Mouse (Mus musculus) MEL (cell line): ENCODE results near the gene Cx3cr1. TPM values are rescaled to one million over a fixed set of nuclear protein-coding genes. Genes with fewer than 3 reads are reported as not detected.

Source experiments
- DNase-seq: peaks from one replicate; pipeline ENCODE4 v3.0.0; 2011; ENCODE audit warnings: low read depth, low spot score
- H3K27ac ChIP-seq: 2 replicates; pipeline ENCODE4 v1.5.1; 2012; ENCODE audit warnings: low read depth, mild to moderate bottlenecking, control low read depth, low read length, moderate library complexity; ENCODE audit not compliant: control insufficient read depth
- H3K27me3 ChIP-seq, 2 experiments: fragments of 150-350 bp in 1 of 2; sonication (generic) in 1 of 2; 2 replicates each; pipeline ENCODE4 v1.6.1; 2012; ENCODE audit warnings: low read length in 2 of 2, mild to moderate bottlenecking in 2 of 2, improper control_type of control experiment in 1 of 2, moderate library complexity in 1 of 2; ENCODE audit not compliant: insufficient read depth in 2 of 2, control insufficient read depth in 1 of 2
- H3K36me3 ChIP-seq, 2 experiments: 2 replicates each; pipeline ENCODE4 v1.6.1; 2012 to 2014; ENCODE audit warnings: low read length in 2 of 2, improper control_type of control experiment in 1 of 2, inconsistent platforms in 1 of 2, mild to moderate bottlenecking in 1 of 2; ENCODE audit not compliant: insufficient read depth in 2 of 2, control insufficient read depth in 1 of 2
- H3K4me1 ChIP-seq, 2 experiments: fragments of 150-350 bp in 1 of 2; sonication (generic) in 1 of 2; 2 replicates each; pipeline ENCODE4 v1.6.1; 2012; ENCODE audit warnings: low read length in 2 of 2, improper control_type of control experiment in 1 of 2, mild to moderate bottlenecking in 1 of 2; ENCODE audit not compliant: insufficient read depth in 2 of 2, control insufficient read depth in 1 of 2
- H3K4me3 ChIP-seq, 2 experiments: fragments of 150-350 bp in 1 of 2; sonication (generic) in 1 of 2; 2 replicates each; pipeline ENCODE4 v1.5.1; 2012; ENCODE audit warnings: low read depth in 2 of 2, low read length in 2 of 2, mild to moderate bottlenecking in 2 of 2, moderate library complexity in 2 of 2, control low read depth in 1 of 2, improper control_type of control experiment in 1 of 2; ENCODE audit not compliant: control insufficient read depth in 1 of 2, insufficient read depth in 1 of 2
- H3K79me2 ChIP-seq: 2 replicates; pipeline ENCODE4 v1.6.1; 2012; ENCODE audit warnings: mild to moderate bottlenecking, low read length, moderate library complexity; ENCODE audit not compliant: control insufficient read depth, poor library complexity, insufficient read depth
- H3K9ac ChIP-seq: 2 replicates; pipeline ENCODE4 v1.6.1; 2012; ENCODE audit warnings: low read depth, mild to moderate bottlenecking, control low read depth, low read length, moderate library complexity; ENCODE audit not compliant: control insufficient read depth, poor library complexity, severe bottlenecking
- H3K9me3 ChIP-seq: fragments of 150-350 bp; sonication (generic); replicated peaks from 2 replicates; pipeline ENCODE4 v1.6.1; 2012; ENCODE audit warnings: mild to moderate bottlenecking, low read length, improper control_type of control experiment, moderate library complexity; ENCODE audit not compliant: insufficient read depth
- BHLHE40 ChIP-seq: IDR thresholded peaks from 2 replicates; pipeline ENCODE4 v1.6.1; 2012; ENCODE audit warnings: low read depth, mild to moderate bottlenecking, inconsistent platforms, low read length, improper control_type of control experiment, borderline replicate concordance
- CHD1 ChIP-seq: IDR thresholded peaks from 2 replicates; pipeline ENCODE4 v1.6.1; 2012; ENCODE audit warnings: low read depth, mild to moderate bottlenecking, inconsistent platforms, low read length, improper control_type of control experiment
- CHD2 ChIP-seq: IDR thresholded peaks from 2 replicates; pipeline ENCODE4 v1.6.1; 2011; ENCODE audit warnings: low read length, improper control_type of control experiment
- CTCF ChIP-seq, 3 experiments: IDR thresholded peaks in 2 of 3; conservative IDR thresholded peaks in 1 of 3; 2 replicates each; pipeline ENCODE4 v1.5.1; 2011 to 2012; ENCODE audit warnings: low read length in 3 of 3, low read depth in 2 of 3, mild to moderate bottlenecking in 2 of 3, improper control_type of control experiment in 1 of 3, inconsistent platforms in 1 of 3, mixed read lengths in 1 of 3, moderate library complexity in 1 of 3; ENCODE audit not compliant: control insufficient read depth in 1 of 3, insufficient read depth in 1 of 3, poor library complexity in 1 of 3, severe bottlenecking in 1 of 3
- E2F4 ChIP-seq: IDR thresholded peaks from 2 replicates; pipeline ENCODE4 v1.6.1; 2011; ENCODE audit warnings: low read depth, low read length, improper control_type of control experiment, borderline replicate concordance
- ELF1 ChIP-seq: IDR thresholded peaks from 2 replicates; pipeline ENCODE4 v1.6.1; 2014; ENCODE audit warnings: low read depth, mild to moderate bottlenecking, inconsistent platforms, low read length, improper control_type of control experiment, moderate library complexity
- EP300 ChIP-seq, 2 experiments: IDR thresholded peaks; 2 replicates each; pipeline ENCODE4 v1.6.1; 2011; ENCODE audit warnings: improper control_type of control experiment in 2 of 2, low read length in 2 of 2, low read depth in 1 of 2, mild to moderate bottlenecking in 1 of 2
- ETS1 ChIP-seq: IDR thresholded peaks from 2 replicates; pipeline ENCODE4 v1.6.1; 2012; ENCODE audit warnings: low read depth, mild to moderate bottlenecking, inconsistent platforms, low read length, improper control_type of control experiment, moderate library complexity
- GABPA ChIP-seq: IDR thresholded peaks from 2 replicates; pipeline ENCODE4 v1.6.1; 2012; ENCODE audit warnings: low read depth, mild to moderate bottlenecking, inconsistent platforms, low read length, improper control_type of control experiment, moderate library complexity
- GATA1 ChIP-seq: IDR thresholded peaks from 2 replicates; pipeline ENCODE4 v1.6.1; 2011; ENCODE audit warnings: low read depth, low read length, improper control_type of control experiment
- HCFC1 ChIP-seq: IDR thresholded peaks from 2 replicates; pipeline ENCODE4 v1.6.1; 2012; ENCODE audit warnings: low read depth, mild to moderate bottlenecking, inconsistent platforms, low read length, improper control_type of control experiment, moderate library complexity
- JUND ChIP-seq: IDR thresholded peaks from 2 replicates; pipeline ENCODE4 v1.6.1; 2011; ENCODE audit warnings: low read depth, mild to moderate bottlenecking, improper control_type of control experiment, low read length
- KAT2A ChIP-seq: conservative IDR thresholded peaks from 2 replicates; pipeline ENCODE4 v1.6.1; 2012; ENCODE audit warnings: low read depth, low read length, improper control_type of control experiment, inconsistent platforms
- MAX ChIP-seq: IDR thresholded peaks from 2 replicates; pipeline ENCODE4 v1.6.1; 2011; ENCODE audit warnings: low read length, improper control_type of control experiment
- MEF2A ChIP-seq: IDR thresholded peaks from 2 replicates; pipeline ENCODE4 v1.6.1; 2014; ENCODE audit warnings: low read depth, mild to moderate bottlenecking, inconsistent platforms, low read length, improper control_type of control experiment; ENCODE audit not compliant: poor library complexity, insufficient replicate concordance, severe bottlenecking; ENCODE audit errors: extremely low read depth
- MXI1 ChIP-seq: IDR thresholded peaks from 2 replicates; pipeline ENCODE4 v1.6.1; 2011; ENCODE audit warnings: mild to moderate bottlenecking, low read depth, low read length, improper control_type of control experiment
- MYB ChIP-seq: IDR thresholded peaks from 2 replicates; pipeline ENCODE4 v1.6.1; 2011; ENCODE audit warnings: mild to moderate bottlenecking, low read depth, low read length, improper control_type of control experiment
- MYC ChIP-seq: IDR thresholded peaks from 2 replicates; pipeline ENCODE4 v1.6.1; 2011; ENCODE audit warnings: low read depth, mild to moderate bottlenecking, low read length, improper control_type of control experiment, moderate library complexity
- NRF1 ChIP-seq: IDR thresholded peaks from 2 replicates; pipeline ENCODE4 v1.6.1; 2014; ENCODE audit warnings: low read depth, mild to moderate bottlenecking, inconsistent platforms, low read length, improper control_type of control experiment, moderate library complexity; ENCODE audit not compliant: poor library complexity, insufficient read depth, severe bottlenecking
- POLR2A ChIP-seq, 2 experiments: IDR thresholded peaks; 2 replicates each; pipeline ENCODE4 v1.6.1; 2011 to 2012; ENCODE audit warnings: low read length in 2 of 2, mild to moderate bottlenecking in 2 of 2, control low read depth in 1 of 2, improper control_type of control experiment in 1 of 2, low read depth in 1 of 2, moderate library complexity in 1 of 2; ENCODE audit not compliant: control insufficient read depth in 1 of 2, insufficient read depth in 1 of 2, poor library complexity in 1 of 2
- POLR2AphosphoS5 ChIP-seq: IDR thresholded peaks from 2 replicates; pipeline ENCODE4 v1.6.1; 2012; ENCODE audit warnings: low read depth, borderline replicate concordance, mild to moderate bottlenecking, inconsistent platforms, low read length, moderate library complexity, mixed read lengths
- RAD21 ChIP-seq: IDR thresholded peaks from 2 replicates; pipeline ENCODE4 v1.6.1; 2011; ENCODE audit warnings: mild to moderate bottlenecking, low read depth, low read length, improper control_type of control experiment
- RCOR1 ChIP-seq: IDR thresholded peaks from 2 replicates; pipeline ENCODE4 v1.6.1; 2012; ENCODE audit warnings: low read depth, mild to moderate bottlenecking, inconsistent platforms, low read length, improper control_type of control experiment
- SIN3A ChIP-seq: IDR thresholded peaks from 2 replicates; pipeline ENCODE4 v1.6.1; 2012; ENCODE audit warnings: low read length, improper control_type of control experiment, inconsistent platforms
- SMC3 ChIP-seq: IDR thresholded peaks from 2 replicates; pipeline ENCODE4 v1.6.1; 2011; ENCODE audit warnings: low read depth, low read length, improper control_type of control experiment
- TAL1 ChIP-seq: IDR thresholded peaks from 2 replicates; pipeline ENCODE4 v1.6.1; 2012; ENCODE audit warnings: mild to moderate bottlenecking, inconsistent platforms, low read length, moderate library complexity, mixed read lengths
- TBP ChIP-seq: IDR thresholded peaks from 2 replicates; pipeline ENCODE4 v1.8.0; 2011; ENCODE audit warnings: low read depth, low read length, improper control_type of control experiment
- TCF12 ChIP-seq: IDR thresholded peaks from 2 replicates; pipeline ENCODE4 v1.6.1; 2014; ENCODE audit warnings: low read depth, mild to moderate bottlenecking, inconsistent platforms, low read length, improper control_type of control experiment, moderate library complexity
- USF2 ChIP-seq, 2 experiments: IDR thresholded peaks; 2 replicates each; pipeline ENCODE4 v1.6.1; 2011 to 2012; ENCODE audit warnings: improper control_type of control experiment in 2 of 2, low read length in 2 of 2, borderline replicate concordance in 1 of 2, inconsistent platforms in 1 of 2, low read depth in 1 of 2, mild to moderate bottlenecking in 1 of 2; ENCODE audit not compliant: insufficient read depth in 1 of 2
- ZC3H11A ChIP-seq: IDR thresholded peaks from 2 replicates; pipeline ENCODE4 v1.6.1; 2012; ENCODE audit warnings: low read depth, mild to moderate bottlenecking, inconsistent platforms, low read length, improper control_type of control experiment
- ZMIZ1 ChIP-seq: IDR thresholded peaks from 2 replicates; pipeline ENCODE4 v1.6.1; 2012; ENCODE audit warnings: low read depth, mild to moderate bottlenecking, inconsistent platforms, low read length, improper control_type of control experiment, moderate library complexity
- ZNF384 ChIP-seq: IDR thresholded peaks from 2 replicates; pipeline ENCODE4 v1.6.1; 2012; ENCODE audit warnings: low read depth, mild to moderate bottlenecking, inconsistent platforms, low read length, improper control_type of control experiment
- polyA plus RNA-seq, 2 experiments: library from polyadenylated mRNA; stranded (reverse) in 1 of 2; unstranded in 1 of 2; fragments of >175 nt in 1 of 2; fragments of >200 nt in 1 of 2; gene quantifications; 2 replicates each; pipeline versions ENCODE4 v1.2.1 to v1.2.4; 2012; ENCODE audit warnings: low replicate concordance in 2 of 2, low read depth in 1 of 2; ENCODE audit not compliant: insufficient read length in 2 of 2, insufficient read depth in 1 of 2, missing spikeins in 1 of 2
- total RNA-seq: library from RNA; depleted of rRNA; stranded (reverse); fragments of 300-350 nt; gene quantifications from 2 replicates; pipeline ENCODE4 v1.2.3, GENCODE M21; 2012

Gene Cx3cr1
- total and polyA plus RNA-seq, 3 experiments, result not detected

DNA sequence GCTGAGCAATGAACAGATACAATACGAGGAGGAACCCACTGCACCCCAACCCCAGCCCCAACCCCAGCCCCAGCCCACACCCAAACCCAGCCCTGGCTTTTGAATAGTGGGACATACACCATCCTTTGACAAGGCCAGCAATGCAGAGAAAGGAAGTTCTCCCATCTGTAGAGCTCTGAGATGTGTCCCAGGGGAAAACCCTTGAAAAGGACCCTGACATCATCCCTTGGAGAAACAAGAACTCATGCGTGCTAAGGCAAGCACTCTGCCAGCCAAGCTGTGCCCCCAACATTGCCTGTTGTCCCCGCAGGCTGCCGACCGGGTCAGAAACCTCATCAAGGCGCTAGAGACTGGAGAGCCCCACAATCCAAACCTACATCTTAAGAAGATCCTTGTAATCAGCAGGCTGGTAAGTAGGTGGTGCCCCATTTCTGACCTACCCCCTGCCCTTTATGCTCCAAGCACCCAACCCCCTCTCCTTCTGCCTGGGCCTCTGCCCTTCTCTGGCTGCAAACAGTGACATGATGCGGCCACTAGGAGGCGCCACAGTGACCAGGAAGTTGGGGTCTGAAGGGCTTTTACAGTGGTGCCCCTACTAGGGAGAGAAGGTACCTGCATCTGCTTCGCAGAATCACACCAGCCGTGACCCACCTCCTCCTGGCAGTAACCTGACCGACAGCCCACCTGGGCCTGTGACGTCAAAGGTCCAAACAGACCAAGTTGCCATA, 124.3 kb downstream of the Cx3cr1 start:
- H3K27ac ChIP-seq, result no peak overlapping the region
- no peak overlapping the region for H3K9ac ChIP-seq
- TF ChIP-seq MAX, result no peak
- TF ChIP-seq RAD21, result peak; percentile 25
- no peak for TF ChIP-seq HCFC1
- no peak for TF ChIP-seq KAT2A
- TF ChIP-seq USF2 (IDR thresholded peaks at IDR 0.05; ENCODE audit: borderline replicate concordance in 1 of 2, insufficient read depth in 1 of 2, low read depth in 1 of 2, low read length in 2 of 2), result no peak
- no peak for TF ChIP-seq RCOR1
- TF ChIP-seq TBP, result no peak
- TF ChIP-seq POLR2A (IDR thresholded peaks at IDR 0.05; ENCODE audit: control insufficient read depth in 1 of 2, insufficient read depth in 1 of 2, low read depth in 1 of 2, low read length in 2 of 2, poor library complexity in 1 of 2), result no peak
- TF ChIP-seq POLR2AphosphoS5, result no peak
- no peak for TF ChIP-seq SIN3A
- TF ChIP-seq MEF2A, result no peak
- no peak for TF ChIP-seq MYB
- no peak for TF ChIP-seq ZMIZ1
- no peak for TF ChIP-seq CHD2
- TF ChIP-seq GABPA, result no peak
- no peak for TF ChIP-seq TCF12
- peak; percentile 34 for TF ChIP-seq SMC3
- TF ChIP-seq JUND, result no peak
- TF ChIP-seq CTCF (IDR thresholded peaks at IDR 0.05 in 2 of 3, conservative IDR thresholded peaks at IDR 0.05 in 1 of 3; ENCODE audit: control insufficient read depth in 1 of 3, insufficient read depth in 1 of 3, low read depth in 2 of 3, low read length in 3 of 3, poor library complexity in 1 of 3, severe bottlenecking in 1 of 3), result peak; percentile 72 to 87 (median 78)
- TF ChIP-seq TAL1, result no peak
- TF ChIP-seq E2F4, result no peak
- TF ChIP-seq ZNF384, result no peak
- TF ChIP-seq BHLHE40, result no peak
- TF ChIP-seq EP300 (IDR thresholded peaks at IDR 0.05; ENCODE audit: low read depth in 1 of 2, low read length in 2 of 2), result no peak
- TF ChIP-seq ELF1, result peak; percentile 63; the same call in 1 of the 2 replicates
- TF ChIP-seq NRF1, result no peak
- TF ChIP-seq ZC3H11A, result no peak
- TF ChIP-seq MYC, result no peak
- no peak for TF ChIP-seq GATA1
- TF ChIP-seq ETS1, result no peak
- no peak for TF ChIP-seq CHD1
- no peak for TF ChIP-seq MXI1
- H3K27me3 ChIP-seq, result no peaks in the 10 kb centered on the region; a peak in 1 of 4 replicates
- H3K36me3 ChIP-seq, result no peaks in the 10 kb centered on the region
- DNase-seq, result peak; percentile 50
- no peaks in the 10 kb centered on the region for H3K79me2 ChIP-seq
- no peaks in the 10 kb centered on the region for H3K4me1 ChIP-seq
- no peaks in the 10 kb centered on the region for H3K9me3 ChIP-seq
- no peak overlapping the region for H3K4me3 ChIP-seq
